Comparison of ENCODE assay signal across 11 mouse cellular contexts in the genomic region with DNA sequence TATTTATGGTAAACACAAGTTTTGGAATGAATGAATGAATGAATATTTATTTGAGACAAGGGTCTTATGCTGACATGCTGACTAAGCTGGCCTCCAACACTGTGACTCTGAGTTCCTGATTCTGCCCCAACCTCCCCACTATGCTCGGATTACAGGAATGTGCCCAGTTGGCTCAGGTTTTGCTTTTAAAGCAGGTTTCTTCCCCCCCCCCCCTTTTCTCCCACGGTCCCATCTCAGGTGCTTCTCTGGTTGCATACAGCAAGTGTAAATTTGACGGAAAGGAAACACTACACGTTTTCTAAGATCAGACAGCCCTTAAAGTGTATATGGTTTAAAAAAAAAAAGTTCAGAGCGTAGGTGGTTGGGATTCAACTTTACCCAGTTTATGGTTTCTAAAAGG. TPM values are rescaled to one million over a fixed set of nuclear protein-coding genes. Genes with fewer than 3 reads are reported as not detected.
A peak's percentile ranks its signal among the peaks of the same experiment; 100 is the strongest.
DNase-seq lines count a peak whose midpoint lies in the region; ATAC-seq and TF ChIP-seq lines count a peak whose summit lies in the region.
"Had no signal": no experiment of that assay in that cellular context is flagged by ENCODE, and none has a peak within 500 bp of the region (broad histone marks: within the 10 kb centered on the region; RNA-seq: fewer than 3 reads in every experiment).

Henmt1 (plus strand) TSS at position 301 of the 400 bp plus-strand sequence.

- no peaks in the 10 kb centered on the region for H3K9me3 ChIP-seq in embryonic facial prominence, embryonic 11.5 days (replicated peaks; ENCODE audit: control insufficient read depth, low read length)
- no peaks in the 10 kb centered on the region for H3K9me3 ChIP-seq in hindbrain, embryonic 14.5 days (ENCODE audit: control insufficient read depth, low read length)
- H3K9me3 ChIP-seq in midbrain, embryonic 13.5 days, result no peaks in the 10 kb centered on the region; the same call in 1 of the 2 replicates

- 74% methylated on average over 5 of the region's 5 CpGs for WGBS in kidney, adult 2 months
- WGBS in embryonic facial prominence, embryonic 11.5 days, result 81% methylated on average over 5 of the region's 5 CpGs
- 89% methylated on average over 5 of the region's 5 CpGs for WGBS in hindbrain, embryonic 14.5 days
- 86% methylated on average over 5 of the region's 5 CpGs for WGBS in midbrain, embryonic 13.5 days

- no peaks in the 10 kb centered on the region; the same call in 1 of the 2 replicates for H3K4me1 ChIP-seq in kidney, adult 2 months (ENCODE audit: control insufficient read depth, insufficient read depth, low read length)
- no peaks in the 10 kb centered on the region for H3K4me1 ChIP-seq in embryonic facial prominence, embryonic 11.5 days (ENCODE audit: control insufficient read depth, insufficient read depth, low read length)
- H3K4me1 ChIP-seq in hindbrain, embryonic 14.5 days (replicated peaks; ENCODE audit: control insufficient read depth, insufficient read depth, low read length), result no peaks in the 10 kb centered on the region
- H3K4me1 ChIP-seq in midbrain, embryonic 13.5 days (replicated peaks), result no peaks in the 10 kb centered on the region

- no peak for DNase-seq in kidney, adult 2 months
- DNase-seq in kidney, postnatal 4 days, result no peak
- no peak for DNase-seq in embryonic facial prominence, embryonic 11.5 days (ENCODE audit: low spot score)
- no peak for DNase-seq in hindbrain, embryonic 14.5 days (ENCODE audit: low spot score)
- DNase-seq in right cerebral cortex, postnatal 36 days (ENCODE audit: low spot score in 2 of 2), result no peak
- DNase-seq in natural killer cell, adult 2 months (ENCODE audit: low spot score in 2 of 2), result no peak

- ATAC-seq in embryonic facial prominence, embryonic 11.5 days (replicated peaks; ENCODE audit: insufficient number of reproducible peaks, low FRiP score, low TSS enrichment, low read depth), result no peak
- no peak for ATAC-seq in hindbrain, embryonic 14.5 days (ENCODE audit: low FRiP score)
- no peak for ATAC-seq in midbrain, embryonic 13.5 days
- ATAC-seq in erythroid progenitor cell, adult 5-6 weeks (replicated peaks; ENCODE audit: low FRiP score, poor library complexity, severe bottlenecking), result no peak

- peak within 1 kb of the TSS; percentile 51 for H3K4me2 ChIP-seq in embryonic facial prominence, embryonic 11.5 days (ENCODE audit: low read depth, low read length)
- peak within 1 kb of the TSS; percentile 47 for H3K4me2 ChIP-seq in hindbrain, embryonic 14.5 days (replicated peaks)
- peak within 1 kb of the TSS; percentile 53 for H3K4me2 ChIP-seq in midbrain, embryonic 13.5 days (replicated peaks)

- no peak for TF ChIP-seq CTCF in kidney, adult 2 months (conservative IDR thresholded peaks at IDR 0.05; ENCODE audit: insufficient read depth, insufficient read length, low read depth, low read length)

- TF ChIP-seq POLR2A in kidney, adult 2 months (IDR thresholded peaks at IDR 0.05; ENCODE audit: low read depth, low read length), result no peak

- no peak within 1 kb of the TSS for H3K9ac ChIP-seq in embryonic facial prominence, embryonic 11.5 days (replicated peaks; ENCODE audit: low read length)
- H3K9ac ChIP-seq in hindbrain, embryonic 14.5 days, result peak within 1 kb of the TSS; percentile 24; the same call in 1 of the 2 replicates
- H3K9ac ChIP-seq in midbrain, embryonic 13.5 days (replicated peaks), result no peak within 1 kb of the TSS

- no peaks in the 10 kb centered on the region for H3K36me3 ChIP-seq in kidney, adult 2 months (ENCODE audit: control insufficient read depth, insufficient read depth, low read length)
- H3K36me3 ChIP-seq in embryonic facial prominence, embryonic 11.5 days (replicated peaks; ENCODE audit: control insufficient read depth, insufficient read depth, low read depth, low read length), result no peaks in the 10 kb centered on the region
- H3K36me3 ChIP-seq in hindbrain, embryonic 14.5 days (replicated peaks; ENCODE audit: control insufficient read depth, insufficient read depth), result no peaks in the 10 kb centered on the region
- H3K36me3 ChIP-seq in midbrain, embryonic 13.5 days, result no peaks in the 10 kb centered on the region
- H3K36me3 ChIP-seq: G1E had no signal

- H3K27me3 ChIP-seq in kidney, adult 2 months (replicated peaks; ENCODE audit: control insufficient read depth, insufficient read depth, low read length), result no peaks in the 10 kb centered on the region
- no peaks in the 10 kb centered on the region for H3K27me3 ChIP-seq in embryonic facial prominence, embryonic 11.5 days (ENCODE audit: control insufficient read depth, insufficient read depth, low read length)
- H3K27me3 ChIP-seq in hindbrain, embryonic 14.5 days (ENCODE audit: control insufficient read depth, insufficient read depth, low read length), result no peaks in the 10 kb centered on the region
- no peaks in the 10 kb centered on the region for H3K27me3 ChIP-seq in midbrain, embryonic 13.5 days

- peak within 1 kb of the TSS; percentile 40; the same call in 1 of the 2 replicates for H3K4me3 ChIP-seq in kidney, adult 2 months (ENCODE audit: insufficient read depth, low read depth, low read length)
- peak within 1 kb of the TSS; percentile 19; the same call in 1 of the 2 replicates for H3K4me3 ChIP-seq in embryonic facial prominence, embryonic 11.5 days (ENCODE audit: low read depth, low read length)
- H3K4me3 ChIP-seq in hindbrain, embryonic 14.5 days (replicated peaks; ENCODE audit: low read length), result peak within 1 kb of the TSS; percentile 24
- H3K4me3 ChIP-seq in midbrain, embryonic 13.5 days (replicated peaks), result peak within 1 kb of the TSS; percentile 34

- H3K27ac ChIP-seq in kidney, adult 2 months (ENCODE audit: insufficient read depth, low read depth, low read length), result no peak within 1 kb of the TSS
- no peak within 1 kb of the TSS for H3K27ac ChIP-seq in embryonic facial prominence, embryonic 11.5 days (replicated peaks; ENCODE audit: low read depth, low read length)
- H3K27ac ChIP-seq in hindbrain, embryonic 14.5 days, result no peak within 1 kb of the TSS
- no peak within 1 kb of the TSS for H3K27ac ChIP-seq in midbrain, embryonic 13.5 days
- H3K27ac ChIP-seq: macrophage had no signal

RNA-seq across cellular contexts. Expression of gene Henmt1, which starts in this region (rescaled TPM):
- 0.06 TPM in 1 of 2 replicates, not detected in the other for polyA plus RNA-seq in kidney, adult 2 months (2012; rRNA removed)
- polyA plus RNA-seq in embryonic facial prominence, embryonic 11.5 days (2014; fragmentation: Nextera tagmentation; extraction: Ambion mirVana), result 0.63 and 1.1 TPM in 2 replicates
- 2.4 and 3.3 TPM in 2 replicates for polyA plus RNA-seq in hindbrain, embryonic 14.5 days (2014; fragmentation: Nextera tagmentation; extraction: Ambion mirVana)
- polyA plus RNA-seq in midbrain, embryonic 13.5 days (2015; fragmentation: Nextera tagmentation; extraction: Ambion mirVana), result 0.90 and 1.1 TPM in 2 replicates
- not detected in 2 replicates for total RNA-seq in erythroid progenitor cell, adult 5-6 weeks (2015; ENCODE audit: low replicate concordance)
- not detected in 2 replicates for total RNA-seq in erythroid progenitor cell, adult 5-6 weeks (2017; ENCODE audit: low replicate concordance)
- total RNA-seq: gastrocnemius, adult 8-10 months had no signal
- polyA plus RNA-seq: G1E, macrophage had no signal
